Comparison of ENCODE assay signal across 8 mouse cellular contexts in genomic region chr3:96727343-96727827, GRCm38 (mm10). TPM values are rescaled to one million over a fixed set of nuclear protein-coding genes. Genes with fewer than 3 reads are reported as not detected.
DNase-seq lines count a peak whose midpoint lies in the region; ATAC-seq and TF ChIP-seq lines count a peak whose summit lies in the region.

TSS of gene Polr3c (minus strand) at chr3:96727628.
TSS of gene Rnf115 (plus strand) at chr3:96727664.

- TF ChIP-seq RAD21 in CH12.LX (IDR thresholded peaks at IDR 0.05; ENCODE audit: low read depth, low read length) = no peak

- TF ChIP-seq EP300 in CH12.LX (IDR thresholded peaks at IDR 0.05; ENCODE audit: low read length) = no peak
- peak; percentile 78; the same call in 1 of the 2 replicates for TF ChIP-seq EP300 in heart, postnatal 0 days (IDR thresholded peaks at IDR 0.05; ENCODE audit: low read depth)

- WGBS in forebrain, embryonic 12.5 days = under 1% methylated on average over 40 of the region's 52 CpGs
- under 1% methylated on average over 45 of the region's 52 CpGs for WGBS in heart, postnatal 0 days
- WGBS in liver, embryonic 16.5 days (ENCODE audit: insufficient replicate concordance) = under 1% methylated on average over 52 of the region's 52 CpGs
- under 1% methylated on average over 52 of the region's 52 CpGs for WGBS in neural tube, embryonic 13.5 days

- H3K9me3 ChIP-seq in CH12.LX (replicated peaks; ENCODE audit: low read length) = no peaks in the 10 kb centered on the region
- no peaks in the 10 kb centered on the region for H3K9me3 ChIP-seq in forebrain, embryonic 12.5 days
- H3K9me3 ChIP-seq in heart, postnatal 0 days (replicated peaks; ENCODE audit: control insufficient read depth, low read length) = no peaks in the 10 kb centered on the region
- H3K9me3 ChIP-seq in liver, embryonic 16.5 days (replicated peaks; ENCODE audit: control insufficient read depth, low read length) = no peaks in the 10 kb centered on the region
- H3K9me3 ChIP-seq in neural tube, embryonic 13.5 days = no peaks in the 10 kb centered on the region

- peaks cover 19 to 37% of the 10 kb centered on the region in 2 experiments for H3K36me3 ChIP-seq in CH12.LX (replicated peaks in 1 of 2; ENCODE audit: control insufficient read depth in 1 of 2, insufficient read depth in 1 of 2, low read length in 1 of 2)
- peaks cover 15% of the 10 kb centered on the region for H3K36me3 ChIP-seq in forebrain, embryonic 12.5 days (replicated peaks)
- H3K36me3 ChIP-seq in heart, postnatal 0 days (replicated peaks; ENCODE audit: control insufficient read depth, insufficient read depth, low read length) = peaks cover 11% of the 10 kb centered on the region
- H3K36me3 ChIP-seq in liver, embryonic 16.5 days (ENCODE audit: control insufficient read depth, insufficient read depth) = peaks cover 2% of the 10 kb centered on the region
- H3K36me3 ChIP-seq in neural tube, embryonic 13.5 days = peaks cover 18% of the 10 kb centered on the region
- H3K36me3 ChIP-seq in testis, adult 2 months (ENCODE audit: control insufficient read depth, insufficient read depth, low read length) = no peaks in the 10 kb centered on the region; the same call in 1 of the 2 replicates

- H3K4me1 ChIP-seq in CH12.LX (ENCODE audit: control insufficient read depth in 1 of 2, insufficient read depth in 2 of 2) = peaks cover 7 to 44% of the 10 kb centered on the region in 2 experiments
- H3K4me1 ChIP-seq in forebrain, embryonic 12.5 days = peaks cover 20% of the 10 kb centered on the region
- H3K4me1 ChIP-seq in heart, postnatal 0 days (ENCODE audit: control insufficient read depth, insufficient read depth) = peaks cover 23% of the 10 kb centered on the region
- H3K4me1 ChIP-seq in liver, embryonic 16.5 days (ENCODE audit: control insufficient read depth, low read depth, low read length) = peaks cover 19% of the 10 kb centered on the region
- H3K4me1 ChIP-seq in neural tube, embryonic 13.5 days (replicated peaks) = peaks cover 40% of the 10 kb centered on the region
- peaks cover 5% of the 10 kb centered on the region for H3K4me1 ChIP-seq in testis, adult 2 months (ENCODE audit: control insufficient read depth, insufficient read depth, low read length)

- peaks cover 62% of the 10 kb centered on the region for H3K79me2 ChIP-seq in CH12.LX (replicated peaks; ENCODE audit: control insufficient read depth, extremely low read depth, insufficient read depth, poor library complexity, severe bottlenecking)

- peak within 1 kb of the TSS; percentile 98 for H3K9ac ChIP-seq in CH12.LX (ENCODE audit: insufficient read depth, low read depth)
- peak within 1 kb of the TSS; percentile 85 for H3K9ac ChIP-seq in forebrain, embryonic 12.5 days
- H3K9ac ChIP-seq in heart, postnatal 0 days (replicated peaks; ENCODE audit: low read depth, low read length) = peak within 1 kb of the TSS; percentile 96
- peak within 1 kb of the TSS; percentile 94 for H3K9ac ChIP-seq in liver, embryonic 16.5 days (ENCODE audit: low read depth, low read length)
- H3K9ac ChIP-seq in neural tube, embryonic 13.5 days = peak within 1 kb of the TSS; percentile 92

- peak; percentile 98 for ATAC-seq in forebrain, embryonic 12.5 days (ENCODE audit: low FRiP score)
- peak; percentile 99 for ATAC-seq in heart, postnatal 0 days (ENCODE audit: insufficient read depth, low read depth)
- peak; percentile 99 for ATAC-seq in liver, embryonic 16.5 days (ENCODE audit: low read depth)
- peak; percentile 98 for ATAC-seq in neural tube, embryonic 13.5 days (ENCODE audit: low read depth)

- H3K4me2 ChIP-seq in CH12.LX (ENCODE audit: insufficient read depth, low read depth, poor library complexity, severe bottlenecking) = peak within 1 kb of the TSS; percentile 99
- peak within 1 kb of the TSS; percentile 71 for H3K4me2 ChIP-seq in forebrain, embryonic 12.5 days
- peak within 1 kb of the TSS; percentile 89 for H3K4me2 ChIP-seq in heart, postnatal 0 days (ENCODE audit: low read depth, low read length)
- peak within 1 kb of the TSS; percentile 80 for H3K4me2 ChIP-seq in liver, embryonic 16.5 days (ENCODE audit: low read depth, low read length)
- H3K4me2 ChIP-seq in neural tube, embryonic 13.5 days = peak within 1 kb of the TSS; percentile 82

- peak within 1 kb of the TSS; percentile 74 for H3K27ac ChIP-seq in CH12.LX (ENCODE audit: insufficient read depth, low read depth)
- H3K27ac ChIP-seq in forebrain, embryonic 12.5 days = peak within 1 kb of the TSS; percentile 77
- peak within 1 kb of the TSS; percentile 96 for H3K27ac ChIP-seq in heart, postnatal 0 days (ENCODE audit: low read depth)
- peak within 1 kb of the TSS; percentile 93 for H3K27ac ChIP-seq in liver, embryonic 16.5 days (ENCODE audit: low read length)
- H3K27ac ChIP-seq in neural tube, embryonic 13.5 days (replicated peaks) = peak within 1 kb of the TSS; percentile 88
- peak within 1 kb of the TSS; percentile 87 for H3K27ac ChIP-seq in testis, adult 2 months (ENCODE audit: control insufficient read depth, insufficient read depth, low read depth, low read length)

- H3K27me3 ChIP-seq in CH12.LX (replicated peaks) = no peaks in the 10 kb centered on the region
- no peaks in the 10 kb centered on the region for H3K27me3 ChIP-seq in forebrain, embryonic 12.5 days
- no peaks in the 10 kb centered on the region for H3K27me3 ChIP-seq in heart, postnatal 0 days (ENCODE audit: control insufficient read depth, insufficient read depth, low read length)
- H3K27me3 ChIP-seq in liver, embryonic 16.5 days (ENCODE audit: control insufficient read depth, insufficient read depth, low read depth, low read length) = no peaks in the 10 kb centered on the region
- H3K27me3 ChIP-seq in neural tube, embryonic 13.5 days = no peaks in the 10 kb centered on the region
- H3K27me3 ChIP-seq in testis, adult 2 months (ENCODE audit: control insufficient read depth, insufficient read depth, low read length) = no peaks in the 10 kb centered on the region

- TF ChIP-seq CTCF in CH12.LX (conservative IDR thresholded peaks at IDR 0.05 in 1 of 2, IDR thresholded peaks at IDR 0.05 in 1 of 2; ENCODE audit: low read depth in 2 of 2, low read length in 2 of 2) = no peak
- no peak for TF ChIP-seq CTCF in heart, postnatal 0 days (IDR thresholded peaks at IDR 0.05; ENCODE audit: low read depth)
- no peak for TF ChIP-seq CTCF in testis, adult 2 months (IDR thresholded peaks at IDR 0.05; ENCODE audit: control insufficient read depth, insufficient read depth, insufficient replicate concordance, low read depth, low read length)

- DNase-seq in CH12.LX (ENCODE audit: extremely low read depth) = peak; percentile 88
- DNase-seq in c-Kit-positive CD71-positive TER-119-negative erythroid progenitor cells, embryonic 14.5 days (ENCODE audit: low read depth) = peak; percentile 86
- DNase-seq in heart, postnatal 0 days (ENCODE audit: low spot score) = peak; percentile 95
- peak; percentile 95 to 97 for DNase-seq in kidney, postnatal 4 days

- peak; percentile 92 for TF ChIP-seq POLR2A in CH12.LX (IDR thresholded peaks at IDR 0.05; ENCODE audit: low read depth, low read length)
- TF ChIP-seq POLR2A in testis, adult 2 months (IDR thresholded peaks at IDR 0.05; ENCODE audit: control insufficient read depth, low read depth, low read length) = peak; percentile 83

- peak within 1 kb of the TSS; percentile 82 to 100 (median 96) for H3K4me3 ChIP-seq in CH12.LX (replicated peaks in 1 of 3; ENCODE audit: low read depth in 2 of 3, low read length in 2 of 3, poor library complexity in 1 of 3)
- H3K4me3 ChIP-seq in forebrain, embryonic 12.5 days (replicated peaks) = peak within 1 kb of the TSS; percentile 91
- H3K4me3 ChIP-seq in heart, postnatal 0 days (ENCODE audit: low read depth, low read length) = peak within 1 kb of the TSS; percentile 99
- peak within 1 kb of the TSS; percentile 95 for H3K4me3 ChIP-seq in liver, embryonic 16.5 days (ENCODE audit: low read depth, low read length)
- H3K4me3 ChIP-seq in neural tube, embryonic 13.5 days = peak within 1 kb of the TSS; percentile 96
- H3K4me3 ChIP-seq in testis, adult 2 months (ENCODE audit: control insufficient read depth, low read depth, low read length) = peak within 1 kb of the TSS; percentile 92

- dilution Hi-C loops in CH12.LX (cut with MboI; ENCODE audit: extremely low pct_ligation_motif_present, extremely low pct_unique_long_range_greater_than_20kb, low sequenced_read_pairs) = no loop called here

- in situ Hi-C loops in CH12.LX (cut with MboI; ENCODE audit: low pct_ligation_motif_present, low pct_unique_long_range_greater_than_20kb, low sequenced_read_pairs) = no loop called here

TF ChIP-seq in CH12.LX, 34 proteins besides CTCF, POLR2A, EP300 and RAD21 (continues in another document):
- TF ChIP-seq MAX (IDR thresholded peaks at IDR 0.05; ENCODE audit: low read length) (peak; percentile 30; the same call in 1 of the 2 replicates), ETS1 (conservative IDR thresholded peaks at IDR 0.05; ENCODE audit: low read depth, low read length) (peak; percentile 54; the same call in 1 of the 2 replicates), MXI1 (IDR thresholded peaks at IDR 0.05; ENCODE audit: low read depth, low read length) (peak; percentile 85), ZMIZ1 (IDR thresholded peaks at IDR 0.05; ENCODE audit: low read depth, low read length) (peak; percentile 86), JUN (IDR thresholded peaks at IDR 0.05; ENCODE audit: insufficient read depth, low read depth, low read length) (no peak)

RNA-seq across cellular contexts. Expression of gene Polr3c, which starts in this region (rescaled TPM):
- total RNA-seq in CH12.LX (2012; rRNA removed) (31.6 and 34.5 TPM in 2 replicates), CH12.LX (2014; rRNA removed) (14.6 and 18.1 TPM in 2 replicates)
- 78.3 and 79.5 TPM in 2 replicates for polyA plus RNA-seq in CH12.LX (2012; ENCODE audit: insufficient read length, low read depth)
- polyA plus RNA-seq in forebrain, embryonic 12.5 days (2016; fragmentation: Nextera tagmentation; extraction: Ambion mirVana) = 42.1 and 43.0 TPM in 2 replicates
- 9.7 and 25.4 TPM in 2 replicates for total RNA-seq in heart, postnatal 0 days (2014; rRNA removed; ENCODE audit: low replicate concordance)
- 21.7 and 23.0 TPM in 2 replicates for polyA plus RNA-seq in heart, postnatal 0 days (2015; fragmentation: Nextera tagmentation; extraction: Ambion mirVana)
- 19.4 and 19.5 TPM in 2 replicates for polyA plus RNA-seq in liver, embryonic 16.5 days (2015; fragmentation: Nextera tagmentation; extraction: Ambion mirVana)
- polyA plus RNA-seq in neural tube, embryonic 13.5 days (2015; fragmentation: Nextera tagmentation; extraction: Ambion mirVana) = 31.7 and 38.0 TPM in 2 replicates
- polyA plus RNA-seq in testis, adult 2 months (2012; rRNA removed) = 40.1 and 40.4 TPM in 2 replicates

RNA-seq across cellular contexts. Expression of gene Rnf115, which starts in this region (rescaled TPM):
- total RNA-seq in CH12.LX (2012; rRNA removed) (25.8 and 28.5 TPM in 2 replicates), CH12.LX (2014; rRNA removed) (79.3 and 83.5 TPM in 2 replicates)
- 61.1 and 64.7 TPM in 2 replicates for polyA plus RNA-seq in CH12.LX (2012; ENCODE audit: insufficient read length, low read depth)
- polyA plus RNA-seq in forebrain, embryonic 12.5 days (2016; fragmentation: Nextera tagmentation; extraction: Ambion mirVana) = 79.9 and 86.2 TPM in 2 replicates
- 27.0 and 35.6 TPM in 2 replicates for total RNA-seq in heart, postnatal 0 days (2014; rRNA removed; ENCODE audit: low replicate concordance)
- 29.0 and 30.0 TPM in 2 replicates for polyA plus RNA-seq in heart, postnatal 0 days (2015; fragmentation: Nextera tagmentation; extraction: Ambion mirVana)
- 24.9 and 28.5 TPM in 2 replicates for polyA plus RNA-seq in liver, embryonic 16.5 days (2015; fragmentation: Nextera tagmentation; extraction: Ambion mirVana)
- polyA plus RNA-seq in neural tube, embryonic 13.5 days (2015; fragmentation: Nextera tagmentation; extraction: Ambion mirVana) = 76.6 and 79.9 TPM in 2 replicates
- 8.4 and 9.4 TPM in 2 replicates for polyA plus RNA-seq in testis, adult 2 months (2012; rRNA removed)

Comparison
In these comparisons a context has a peak if more than half of its experiments do, and no peak if none do; other contexts are left out.
1. Peak in every context shown above with its lines: DNase-seq, ATAC-seq, H3K4me3 ChIP-seq and H3K27ac ChIP-seq.